Mouse (Mus musculus): ENCODE results near the gene Ctdsp2.

Ctdsp2 gene

DNA sequence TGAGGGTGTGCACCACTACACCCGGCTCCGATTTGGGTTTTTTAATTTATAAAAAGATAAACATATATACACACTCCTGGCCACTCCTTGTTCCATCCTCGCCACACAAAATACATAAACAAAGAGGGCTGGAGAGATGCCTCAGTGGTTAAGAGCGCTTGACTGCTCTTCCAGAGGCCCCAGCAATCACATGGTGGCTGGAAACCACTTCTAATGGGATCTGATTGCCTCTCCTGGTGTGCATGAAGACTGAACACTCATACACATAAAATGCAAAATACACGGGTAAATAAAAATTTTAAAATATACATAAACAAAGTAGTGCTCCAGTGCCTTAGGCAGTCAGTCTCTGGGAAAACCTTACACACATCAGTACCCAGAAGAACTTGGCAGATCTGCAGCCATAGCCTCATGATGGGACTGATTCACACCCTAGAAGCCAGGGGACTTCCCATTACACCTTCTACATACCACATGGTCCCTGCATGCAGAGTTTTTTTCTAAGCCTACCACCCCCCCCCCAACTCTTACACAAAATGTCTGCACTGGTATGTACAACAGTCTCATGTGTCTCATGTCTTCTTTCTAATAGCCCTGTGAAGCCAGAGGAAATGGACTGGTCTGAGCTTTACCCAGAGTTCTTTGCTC, 64.1 kb downstream of the Ctdsp2 start:
- no peak for DNase-seq (ENCODE audit: low spot score in 2 of 2)

GRCm38 (mm10) chr10:127043187-127043586, 64.7 kb downstream of the Ctdsp2 start:
- DNase-seq (ENCODE audit: low spot score in 2 of 2), result no peak

- DNase-seq (ENCODE audit: low spot score in 2 of 2), result no peak
Measured at GRCm38 (mm10) chr10:127047954-127048353, 69.4 kb downstream of the Ctdsp2 start, which contains the start of gene Cyp27b1. Gene Cyp27b1 (plus strand): TSS chr10:127048250.

DNA sequence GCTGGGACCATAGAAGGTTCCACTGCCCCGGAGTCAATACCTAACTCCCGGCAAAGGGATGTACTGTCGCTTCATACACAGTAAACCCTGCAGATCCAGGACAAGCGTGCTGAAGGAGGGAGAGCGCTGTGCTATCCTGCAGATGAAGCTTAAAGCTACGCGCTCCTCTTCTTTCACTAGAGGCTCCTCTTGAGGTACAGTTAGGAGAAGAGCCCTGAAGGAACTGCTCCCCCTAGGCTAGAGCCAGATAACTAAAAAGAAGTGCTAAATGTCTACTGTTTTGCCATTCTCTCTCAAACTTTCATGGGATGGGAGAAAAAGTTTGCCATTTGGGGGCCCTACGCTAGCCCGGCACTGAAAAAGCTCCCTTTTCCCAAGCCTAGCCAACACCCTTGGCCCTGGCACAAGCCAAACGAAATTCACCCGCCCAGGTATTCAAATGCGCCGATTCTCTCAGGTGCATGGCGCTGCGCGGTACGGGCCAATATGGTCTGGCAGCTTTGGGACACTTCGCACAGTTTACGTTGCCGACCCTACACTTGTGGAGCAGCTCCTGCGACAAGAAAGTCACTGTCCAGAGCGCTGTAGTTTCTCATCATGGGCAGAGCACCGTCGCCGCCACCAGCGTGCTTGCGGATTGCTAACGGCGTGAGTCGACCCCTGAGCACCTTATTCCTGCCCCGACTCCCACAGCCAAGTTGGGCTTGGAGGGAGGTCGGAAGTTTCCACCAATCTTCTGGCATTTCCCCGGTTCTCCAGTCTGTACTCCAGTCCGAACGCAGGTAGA, 70.3 kb downstream of the Ctdsp2 start:
- DNase-seq (ENCODE audit: low spot score in 2 of 2), result no peak
